Mouse (Mus musculus): ENCODE measurements around the gene Grap2.
"Not testable (repeated sequence)": the region's sequence is repeated elsewhere in the genome, so short reads cannot be mapped to it uniquely, and the experiment has no call there.

Gene Grap2

DNA sequence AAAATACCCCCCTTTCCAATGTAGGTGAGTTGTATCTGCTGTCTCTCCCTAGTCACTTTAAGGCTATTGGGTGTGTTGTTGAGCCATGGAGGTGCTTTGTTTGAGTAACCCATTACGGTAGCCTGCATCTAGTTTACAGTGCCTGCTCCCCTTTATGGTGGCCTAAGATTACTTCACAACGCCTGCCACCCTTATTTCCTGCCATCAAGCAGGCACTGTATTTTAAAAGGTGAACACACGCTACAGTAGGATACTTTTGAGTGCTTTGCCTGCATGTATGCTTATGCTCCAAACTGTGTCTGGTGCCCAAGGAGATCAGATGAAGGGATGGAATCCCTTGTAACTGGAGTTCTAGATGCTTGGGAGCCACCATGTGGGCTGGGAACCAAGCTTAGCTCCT lies 5.3 kb upstream of the Grap2 start:
- peak in 1 of 2 experiments; percentile 44 for DNase-seq

DNA sequence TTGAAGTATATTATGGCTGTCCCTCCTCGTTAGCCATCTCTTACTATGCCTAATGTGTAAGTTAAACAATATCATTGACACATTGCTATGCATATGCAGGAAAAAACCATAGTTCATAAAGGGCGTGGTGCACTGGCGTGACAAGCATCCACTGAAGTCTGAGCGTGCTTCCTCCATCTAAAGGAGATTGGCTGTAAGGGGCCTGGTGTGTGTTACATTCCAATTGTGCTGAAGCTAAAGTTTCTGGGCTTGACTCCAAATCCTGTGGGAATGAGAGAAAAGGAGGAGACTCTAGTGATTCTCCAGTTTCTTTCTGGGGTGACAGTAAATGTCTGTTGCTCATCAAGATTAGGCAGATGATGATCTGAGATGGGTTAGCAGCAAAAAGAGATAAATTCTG lies 4.7 kb upstream of the Grap2 start:
- DNase-seq: no peak

DNA sequence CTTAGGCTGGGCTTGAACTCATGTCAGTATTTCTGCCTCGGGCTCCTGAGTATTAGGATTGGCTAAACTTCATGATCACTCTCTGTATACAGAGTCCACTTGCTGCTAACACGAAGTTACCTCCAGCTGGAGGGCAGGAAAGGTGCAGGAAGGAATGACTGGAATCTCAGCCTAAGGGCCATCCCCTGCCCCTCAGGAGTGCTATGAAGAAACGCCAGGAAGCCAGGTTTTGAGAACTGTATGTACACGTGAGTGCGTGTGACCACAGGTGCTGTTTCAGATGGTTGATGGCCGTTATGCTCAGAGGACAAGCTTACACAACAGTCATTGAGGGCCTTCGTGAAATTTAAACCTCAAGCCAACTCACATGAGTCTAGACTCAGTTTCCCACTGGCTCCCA lies 3.2 kb upstream of the Grap2 start:
- DNase-seq: no peak

DNA sequence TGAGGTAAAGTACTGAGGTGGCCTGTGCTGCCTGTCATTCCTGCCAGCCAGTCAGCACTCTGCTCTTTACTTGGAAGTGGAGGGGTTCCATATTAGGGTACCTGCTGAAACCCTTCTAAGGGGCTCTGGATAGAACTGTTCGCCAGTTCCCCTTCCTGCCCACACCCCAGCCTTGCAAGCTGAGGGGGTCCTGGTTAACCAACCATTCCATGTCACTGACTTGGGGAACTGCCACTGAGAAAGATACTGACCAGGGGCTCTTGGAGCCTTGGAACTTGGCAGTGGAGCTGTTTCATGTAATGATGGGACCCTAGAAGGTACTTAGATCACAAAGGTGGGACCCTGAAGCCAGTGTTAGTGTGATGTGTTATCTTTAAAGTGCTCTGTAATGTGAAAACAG lies 2.2 kb upstream of the Grap2 start:
- no peak for DNase-seq

DNA sequence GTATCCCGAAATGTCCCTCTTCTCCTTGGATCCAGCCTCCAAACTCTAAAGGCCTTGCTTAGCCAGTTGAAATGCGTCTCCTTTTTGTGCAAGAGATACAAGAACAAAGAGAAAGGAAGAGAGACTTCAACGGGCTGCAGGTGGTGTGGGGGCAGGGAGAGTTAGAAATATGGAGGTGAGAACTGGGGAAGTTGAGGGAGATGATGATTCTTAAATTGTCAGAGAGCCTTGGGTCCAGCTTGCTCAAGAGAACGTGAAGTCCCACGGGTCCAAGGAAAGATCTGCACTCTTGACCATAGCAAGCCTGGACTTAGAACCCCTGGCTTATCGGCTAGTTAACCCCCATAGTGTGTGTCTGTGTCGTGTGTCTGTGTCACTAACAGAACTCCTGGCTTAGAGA lies 783 bp upstream of the Grap2 start:
- DNase-seq: peak; percentile 71 to 81

DNA sequence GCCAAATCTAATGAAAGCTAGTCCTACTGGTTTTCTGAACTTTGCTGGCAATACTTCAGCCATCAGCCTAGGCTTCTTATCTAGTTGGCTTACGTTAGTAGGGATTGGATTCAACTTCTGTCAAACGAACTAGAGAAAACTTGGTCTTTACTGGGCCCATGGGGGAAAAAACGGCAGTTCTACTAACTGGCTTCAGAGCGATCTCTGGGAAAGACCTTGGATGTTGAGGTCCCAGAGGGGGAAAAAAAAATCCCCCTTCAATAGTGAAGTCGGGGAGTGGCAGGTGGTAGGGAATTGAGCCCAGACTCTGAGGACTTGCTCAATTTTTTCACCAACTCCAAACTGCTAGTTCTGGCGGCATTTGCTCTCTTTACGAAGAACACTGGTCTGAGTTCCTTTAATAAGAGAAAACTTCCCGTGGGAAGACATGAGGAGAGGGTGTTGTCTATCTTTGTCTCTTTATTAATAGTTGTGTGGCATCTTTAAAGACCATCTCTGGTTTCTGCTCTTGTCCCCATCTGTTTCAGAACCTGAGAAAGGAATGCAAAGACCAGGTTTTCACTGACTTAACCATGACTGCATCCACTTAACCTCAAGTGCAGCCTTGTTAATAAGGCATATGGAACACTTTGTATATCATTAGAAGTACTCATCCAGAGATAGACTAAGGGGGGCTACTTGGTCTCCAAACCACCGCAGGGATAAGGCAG lies 572 bp downstream of the Grap2 start:
- no peak for DNase-seq

DNA sequence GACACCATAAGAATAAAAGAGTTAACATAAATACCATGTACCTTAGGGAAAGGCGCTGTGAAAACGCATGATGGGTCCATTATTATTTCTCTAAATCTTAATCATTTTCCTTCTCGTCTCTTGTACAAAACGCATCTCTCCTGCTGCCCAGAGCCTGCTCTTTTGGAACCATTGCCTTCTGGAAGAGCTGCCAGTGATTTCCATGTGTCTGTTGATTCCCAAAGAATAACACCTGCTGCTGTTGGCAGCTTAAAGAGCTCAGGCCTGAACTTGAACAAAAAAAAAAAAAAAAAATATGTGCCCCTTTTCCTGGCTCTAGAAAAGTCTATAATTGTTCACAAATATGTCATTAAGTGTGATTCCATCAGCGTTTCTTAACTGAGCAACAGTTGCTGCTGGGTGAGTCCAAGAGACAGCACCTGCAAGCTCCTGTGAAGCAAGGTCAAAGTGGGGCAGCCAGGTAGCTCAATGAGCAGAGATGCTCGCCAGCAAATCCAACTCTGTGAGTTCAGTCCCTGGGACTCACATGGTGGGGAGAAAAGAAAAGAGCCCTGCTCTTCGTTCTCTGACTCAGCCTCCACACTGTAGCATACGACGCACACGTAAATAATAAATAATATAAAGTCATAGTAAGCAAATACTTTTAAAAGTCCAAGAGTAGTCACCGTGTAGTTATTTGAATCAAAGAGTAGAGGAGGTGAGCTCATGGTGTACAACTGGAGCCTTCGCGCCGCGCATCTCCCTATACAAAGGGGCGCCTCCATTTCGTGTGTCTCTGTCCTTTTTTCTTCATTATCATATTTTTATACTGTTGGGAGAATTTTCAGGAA lies 2.0 kb downstream of the Grap2 start:
- no peak for DNase-seq

DNA sequence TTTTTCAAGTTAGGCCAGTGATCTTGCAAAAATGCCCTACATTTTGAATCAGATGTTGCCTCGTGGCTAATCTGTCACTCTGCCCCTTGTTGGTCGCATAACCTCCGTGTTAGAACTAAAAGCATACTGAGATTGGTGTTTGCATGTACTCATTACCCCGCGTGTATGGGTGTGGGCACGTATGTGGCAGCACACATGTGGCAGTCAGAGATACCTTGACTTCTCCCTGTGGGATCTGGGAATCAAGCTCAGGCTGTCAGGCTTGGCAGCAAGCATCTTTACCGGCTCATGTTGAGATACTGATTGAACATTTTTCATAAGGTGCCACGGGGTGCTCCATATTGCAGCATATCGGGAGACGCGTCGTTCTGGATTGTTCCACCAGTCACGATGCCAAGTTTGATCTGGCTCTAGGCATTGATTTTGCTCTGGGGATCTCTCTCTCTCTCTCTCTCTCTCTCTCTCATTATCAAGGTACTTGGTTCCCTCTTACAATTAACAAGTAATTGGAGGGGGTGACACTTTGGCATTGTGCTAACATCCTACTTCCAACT lies 3.5 kb downstream of the Grap2 start:
- DNase-seq: no peak

DNA sequence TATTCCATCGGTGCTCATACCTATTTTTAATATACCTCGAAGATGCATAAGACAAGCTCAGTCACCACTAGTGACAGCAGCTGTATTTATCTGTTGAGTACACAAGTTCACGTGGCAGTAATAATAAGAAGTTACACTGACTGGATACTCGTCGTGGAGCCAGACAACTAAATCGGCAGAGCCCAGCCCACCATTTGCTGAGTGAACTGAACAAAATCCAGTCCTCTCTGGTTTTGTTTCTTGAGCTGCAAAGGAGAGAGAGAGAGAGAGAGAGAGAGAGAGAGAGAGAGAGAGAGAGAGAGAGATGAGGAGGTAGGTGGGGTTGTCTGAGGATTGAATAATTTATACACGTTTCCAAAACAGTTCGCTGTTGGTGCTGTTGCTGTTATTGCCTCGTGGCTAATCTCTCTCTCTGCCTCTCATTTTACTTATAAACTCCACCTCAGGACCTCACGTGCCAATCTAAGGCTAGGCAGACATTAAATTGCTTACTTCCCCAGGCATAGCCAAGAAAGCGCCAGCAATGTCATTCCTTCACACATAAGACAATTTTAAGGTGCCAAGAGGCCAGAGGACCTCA lies 4.1 kb downstream of the Grap2 start:
- no peak for DNase-seq

DNA sequence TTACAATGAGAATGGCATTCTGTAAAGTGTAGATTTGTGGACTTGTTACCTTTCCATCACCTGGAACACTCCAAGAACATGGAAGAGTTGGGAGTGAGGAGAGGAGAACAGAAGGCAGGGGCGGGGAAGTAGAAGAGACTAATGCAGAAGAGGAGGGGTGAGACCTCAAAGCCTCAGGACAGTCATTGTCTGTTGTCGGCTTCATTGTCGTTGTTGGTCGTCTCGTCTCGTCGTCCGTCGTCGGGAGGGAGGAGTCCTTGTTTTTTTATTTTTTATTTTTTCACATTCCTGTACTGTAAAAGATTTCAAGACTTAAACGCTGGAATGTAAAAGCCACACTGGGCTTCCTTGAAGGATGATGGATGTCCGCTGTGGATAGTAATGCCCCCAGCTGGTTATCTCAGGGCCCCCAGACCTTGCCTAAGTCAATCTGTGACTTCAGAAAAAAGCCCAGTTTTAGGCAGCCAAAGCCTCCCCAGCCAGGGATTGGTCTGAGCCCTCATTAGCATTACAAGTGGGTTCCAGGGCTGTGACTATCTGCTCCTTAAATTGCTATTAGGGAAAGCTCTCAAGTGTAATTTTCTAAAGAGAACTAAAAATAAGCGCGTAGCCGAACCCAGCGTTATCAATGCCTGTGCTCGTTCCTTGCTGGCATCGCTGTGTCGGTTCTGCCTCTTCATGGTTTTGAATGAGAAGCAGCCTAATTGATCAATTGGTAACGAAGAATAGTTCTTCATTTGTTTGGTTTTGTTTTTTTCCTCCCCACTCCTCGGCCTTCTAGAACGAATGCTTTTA lies 5.0 kb downstream of the Grap2 start:
- no peak for DNase-seq

DNA sequence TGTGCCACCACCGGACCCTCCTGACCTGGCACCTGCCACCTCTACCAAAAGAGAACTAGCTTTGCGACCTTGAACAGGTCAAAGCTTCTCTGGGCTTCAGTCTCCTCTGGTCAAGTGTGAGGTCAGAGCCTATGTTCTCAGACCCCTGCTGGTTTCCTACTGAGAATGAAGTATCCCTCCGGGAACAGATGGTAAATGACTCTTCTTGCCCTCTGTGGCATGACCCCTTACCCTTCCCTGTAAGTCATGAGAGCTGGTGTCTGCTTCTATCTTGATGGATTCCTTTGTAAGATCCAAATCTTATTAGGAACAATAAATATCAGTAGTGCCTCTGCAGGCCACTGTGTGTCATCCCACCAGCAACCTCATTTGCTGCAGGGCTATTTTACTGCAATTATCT lies 6.7 kb downstream of the Grap2 start:
- no peak for DNase-seq

DNA sequence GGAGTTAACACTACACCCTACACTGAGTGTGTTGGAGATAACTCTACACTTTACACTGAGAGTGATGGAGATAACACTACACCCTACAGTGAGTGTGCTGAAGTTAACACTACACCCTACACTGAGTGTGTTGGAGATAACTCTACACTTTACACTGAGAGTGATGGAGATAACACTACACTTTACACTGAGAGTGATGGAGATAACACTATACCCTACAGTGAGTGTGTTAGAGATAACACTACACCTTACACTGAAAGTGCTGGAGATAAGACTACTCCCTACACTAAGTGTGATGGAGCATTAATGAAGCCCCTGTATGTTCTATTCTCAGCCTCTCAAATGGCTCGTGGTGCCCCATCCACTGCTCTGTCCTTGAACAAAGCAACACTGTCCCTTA lies 8.2 kb downstream of the Grap2 start:
- DNase-seq: not testable (repeated sequence)

DNA sequence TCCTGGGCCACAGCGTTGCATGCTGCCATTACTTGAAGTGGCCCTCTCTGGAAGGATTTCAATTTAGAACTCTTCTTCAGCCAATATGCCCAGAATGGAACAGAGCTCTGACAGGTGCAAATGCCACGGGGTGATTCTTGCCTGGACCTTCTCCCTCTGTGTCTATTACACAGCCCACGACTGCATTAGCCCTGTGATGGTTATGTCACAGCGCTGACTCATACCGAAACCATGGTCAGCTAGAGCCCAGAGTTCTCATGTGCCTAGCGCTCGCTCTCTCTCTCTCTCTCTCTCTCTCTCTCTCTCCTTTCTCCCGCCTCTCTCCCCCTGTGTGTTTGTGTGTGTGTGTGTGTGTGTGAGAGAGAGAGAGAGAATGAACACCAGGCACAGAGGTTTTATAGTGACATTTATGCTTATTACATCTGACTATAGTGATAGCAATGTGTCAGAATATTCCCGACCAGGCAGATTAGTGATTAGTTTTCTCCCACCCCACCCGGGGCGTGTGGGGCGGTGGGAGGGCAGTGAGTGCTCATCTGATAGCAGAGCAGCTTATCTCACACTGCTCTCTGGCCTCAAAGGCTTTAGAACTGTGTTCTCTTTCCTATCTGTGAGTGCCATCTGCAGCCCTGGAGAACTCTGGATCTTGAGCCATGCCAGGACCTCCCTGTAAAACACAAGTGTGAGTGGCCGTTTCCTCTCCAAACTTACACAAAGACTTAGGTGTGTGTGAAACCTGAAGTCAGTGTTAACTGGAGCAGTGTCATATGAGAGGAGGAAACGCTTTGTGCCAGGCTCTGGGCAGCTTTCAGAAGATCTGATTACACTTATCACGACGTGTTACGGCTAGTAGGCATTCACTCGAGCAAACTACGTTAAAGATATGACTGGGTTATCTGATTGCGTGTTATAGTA lies 10.4 kb downstream of the Grap2 start:
- DNase-seq: no peak

DNA sequence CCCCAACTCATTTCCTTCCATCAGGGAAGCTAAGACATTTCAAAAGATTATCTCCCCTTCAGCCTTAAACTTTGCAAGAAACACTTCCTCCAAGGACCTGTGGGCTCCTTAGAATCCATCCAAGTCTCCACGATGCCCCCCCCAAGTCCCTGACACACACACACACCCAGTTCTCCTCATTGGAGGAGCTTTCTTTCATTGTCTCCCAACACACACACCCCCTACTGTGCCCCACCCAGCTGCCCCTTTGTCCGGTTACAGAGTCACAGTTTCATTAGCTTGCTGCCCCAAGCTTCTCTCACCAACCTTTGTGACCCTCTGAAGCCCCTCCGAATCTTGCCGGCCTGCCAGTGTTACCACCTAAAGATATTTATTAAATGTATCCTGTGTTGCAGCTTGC lies 13.9 kb downstream of the Grap2 start:
- DNase-seq: no peak

DNA sequence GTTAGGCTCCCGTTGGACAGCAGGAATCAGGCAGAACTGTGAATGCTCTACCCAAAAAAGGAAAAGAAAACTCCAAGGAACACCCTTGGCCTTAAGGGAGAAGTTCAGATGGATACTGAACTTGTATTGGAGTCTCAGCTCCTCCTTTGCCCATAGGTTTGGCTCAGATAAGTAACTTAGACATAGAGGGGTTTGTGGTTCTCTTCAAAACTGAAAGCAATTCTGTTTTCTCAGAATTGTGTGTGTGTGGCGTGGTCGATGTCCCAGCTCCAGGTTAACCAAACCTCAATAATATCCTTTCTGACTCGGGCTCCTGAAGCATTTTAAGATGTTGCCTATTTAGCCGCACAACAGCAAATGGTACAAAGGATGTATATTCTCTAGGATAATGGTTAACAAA lies 18.2 kb downstream of the Grap2 start:
- DNase-seq: no peak

DNA sequence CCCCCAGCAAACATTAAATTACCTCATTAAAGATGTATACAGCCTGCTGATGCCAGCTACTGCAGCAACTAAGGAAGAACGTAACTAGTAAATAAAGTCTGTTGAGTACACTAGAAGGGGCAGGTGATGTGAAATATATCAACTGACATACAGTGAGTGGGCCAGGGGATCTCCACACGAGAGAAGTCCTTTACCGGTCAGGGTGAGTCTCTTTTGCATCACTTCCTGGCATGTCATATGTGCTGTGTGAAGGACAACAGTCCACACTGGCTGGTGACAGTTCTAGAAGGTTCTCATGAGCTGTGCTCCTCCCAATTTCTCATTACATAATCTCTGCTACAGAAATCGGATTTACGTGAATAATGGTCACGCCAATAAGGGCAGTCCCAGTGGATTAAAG lies 20.3 kb downstream of the Grap2 start:
- DNase-seq: no peak

DNA sequence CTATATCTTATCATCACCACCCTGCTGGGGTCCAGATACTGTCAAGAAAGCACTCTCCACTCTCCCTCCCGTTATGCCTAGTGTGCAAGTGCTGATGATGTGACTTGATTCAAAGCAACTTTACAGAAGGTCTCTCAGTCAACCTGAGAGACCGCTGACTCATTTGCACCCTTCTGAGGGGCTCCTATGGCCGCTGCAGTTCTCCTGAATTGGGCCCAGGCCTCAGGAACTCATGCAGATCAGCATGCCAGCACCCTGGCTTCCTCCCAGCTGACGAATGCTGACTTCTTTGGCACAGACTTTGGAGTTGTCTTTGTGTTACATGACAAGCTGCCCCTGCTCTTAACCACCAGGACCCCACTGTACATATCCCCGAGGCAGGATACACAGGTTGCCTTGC lies 21.5 kb downstream of the Grap2 start:
- no peak for DNase-seq

DNA sequence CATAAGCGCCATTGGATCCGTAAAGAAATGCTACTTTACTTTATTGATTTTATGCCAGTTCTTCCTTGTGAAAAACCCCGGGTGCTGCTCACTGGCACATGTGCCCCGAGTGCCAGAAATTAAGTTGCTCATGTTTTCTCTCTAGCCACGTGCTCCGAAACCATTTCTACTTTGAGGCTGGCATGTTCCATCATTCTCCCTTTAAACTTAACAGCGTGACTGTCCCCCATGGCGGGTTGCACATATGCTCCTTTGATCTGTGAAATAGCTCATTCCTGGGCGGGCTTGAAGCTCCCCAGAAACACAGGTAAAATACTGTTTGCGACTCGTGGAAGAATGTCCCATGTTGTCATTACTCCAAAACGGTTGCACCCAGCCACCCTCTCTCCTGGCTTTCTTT lies 26.4 kb downstream of the Grap2 start:
- DNase-seq: no peak

DNA sequence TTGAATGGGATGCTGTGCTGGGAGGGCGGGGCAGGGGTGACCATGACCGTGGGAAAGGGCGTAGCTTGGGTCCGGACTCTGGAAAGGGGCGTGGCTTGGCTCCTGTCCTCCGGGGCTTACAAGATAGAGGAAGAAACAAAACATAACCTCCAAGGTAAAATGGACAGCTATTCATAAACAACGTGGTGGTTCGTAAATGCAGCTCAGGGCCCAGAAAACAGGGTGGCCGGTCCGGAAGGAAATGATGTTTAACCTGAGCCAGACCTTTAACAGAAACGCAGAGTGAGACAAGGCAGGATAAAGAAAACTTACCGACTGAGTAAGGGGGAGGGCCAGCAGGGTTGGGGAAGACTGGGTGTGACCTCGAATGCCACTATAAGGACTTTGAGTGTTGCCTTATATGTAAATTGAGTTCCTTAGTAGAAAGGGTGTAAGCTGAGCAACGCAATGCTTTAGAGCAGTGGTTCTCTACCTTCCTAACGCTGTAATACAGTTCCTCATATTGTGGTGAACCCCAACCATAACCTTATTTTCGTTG lies 26.9 kb downstream of the Grap2 start:
- DNase-seq: peak in 1 of 2 experiments; percentile 33

DNA sequence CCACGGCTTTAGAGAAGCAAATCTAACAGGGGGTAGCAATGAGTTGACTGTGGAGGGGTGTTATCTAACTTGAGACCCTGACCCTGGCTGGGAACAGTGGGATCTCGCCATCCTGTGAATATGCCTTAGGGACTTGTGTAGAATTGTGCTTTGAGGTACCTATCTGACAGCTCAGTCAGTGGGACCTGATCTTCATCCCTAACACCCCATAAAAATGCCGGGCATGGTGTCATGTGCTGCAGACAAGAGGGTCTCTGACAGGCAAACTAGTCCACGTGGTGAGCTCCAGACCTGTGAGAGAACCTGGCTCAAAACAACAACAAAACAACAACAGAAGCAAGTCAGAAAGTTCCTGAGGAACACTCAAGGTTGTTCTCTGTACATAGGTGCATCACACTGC lies 27.4 kb downstream of the Grap2 start:
- DNase-seq: no peak

DNA sequence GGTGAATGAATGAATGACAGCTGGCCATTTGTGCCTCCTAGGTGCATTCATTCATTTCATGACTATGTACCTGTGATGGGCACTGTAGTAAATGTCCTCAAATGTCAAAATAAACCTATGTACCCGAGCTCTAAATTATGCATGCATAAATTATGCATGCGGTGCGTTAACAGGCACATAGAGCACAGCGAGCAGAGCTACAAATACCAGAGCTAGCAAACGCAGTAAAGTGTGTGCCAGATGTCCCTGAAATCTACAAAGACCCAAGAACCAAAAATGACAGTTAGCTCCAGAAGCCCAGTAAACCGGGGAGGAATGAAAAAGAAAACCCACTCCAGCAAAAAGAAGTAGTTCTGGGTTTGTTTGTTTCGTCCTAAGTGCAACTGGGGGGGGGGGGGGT lies 29.1 kb downstream of the Grap2 start:
- DNase-seq: no peak

DNA sequence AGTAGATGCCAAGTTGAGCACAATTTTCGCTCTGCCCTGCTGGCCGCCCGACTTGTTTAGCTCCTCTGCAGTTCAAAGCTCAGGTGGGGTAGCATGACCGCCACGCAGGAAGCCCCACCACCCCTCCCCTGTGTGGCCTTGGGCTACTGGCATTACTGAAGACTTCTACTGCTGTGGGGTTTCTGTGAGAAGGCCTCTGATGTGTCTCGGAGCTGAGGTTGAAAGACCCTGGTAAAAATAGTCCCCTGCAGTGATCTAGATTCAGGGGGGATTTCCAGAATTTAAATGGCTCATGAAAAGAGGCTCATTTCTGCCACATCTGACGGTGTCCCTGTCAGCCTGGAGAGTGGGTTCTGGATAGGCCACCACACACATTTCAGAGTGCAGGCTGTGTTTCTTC lies 30.1 kb downstream of the Grap2 start:
- DNase-seq: peak; percentile 50 to 70
